Mouse (Mus musculus) T-helper 2 cell (primary cell): Measurements from ENCODE around the gene Gm4707.
"Not testable (repeated sequence)": the region's sequence is repeated elsewhere in the genome, so short reads cannot be mapped to it uniquely, and the experiment has no call there.

ENCODE experiments used
- in situ Hi-C: fragments of 300-600 bp; cut with MboI, MseI; formaldehyde crosslinking; loops from one replicate; pipeline ENCODE4 v1.15.1; 2025; ENCODE audit warnings: high pct_unique_total_duplicates

Gene Gm4707

GRCm38 (mm10) chr17:71459818-71460217 lies at the start of gene Gm4707:
Gene Gm4707, minus strand, starts transcription at chr17:71459918.
- in situ Hi-C loops = no loop called here

GRCm38 (mm10) chr17:71506832-71507231 lies 47.1 kb upstream of the Gm4707 start:
- in situ Hi-C loops = loop anchor here (5.0 kb wide), 1 partner anchor 130 kb away; no protein-coding TSS in a partner anchor

- in situ Hi-C loops = no loop called here
Measured at GRCm38 (mm10) chr17:71495784-71496183, 36.1 kb upstream of the Gm4707 start.

- in situ Hi-C loops = no loop called here
Measured at GRCm38 (mm10) chr17:71491332-71491686, 31.6 kb upstream of the Gm4707 start.

GRCm38 (mm10) chr17:71490666-71491331 lies 31.1 kb upstream of the Gm4707 start:
- in situ Hi-C loops = no loop called here

- in situ Hi-C loops = no loop called here
Measured at GRCm38 (mm10) chr17:71489703-71490461, 30.2 kb upstream of the Gm4707 start.

GRCm38 (mm10) chr17:71486231-71486851 lies 26.6 kb upstream of the Gm4707 start:
- in situ Hi-C loops = no loop called here

- in situ Hi-C loops = no loop called here
Measured at GRCm38 (mm10) chr17:71485791-71486230, 26.1 kb upstream of the Gm4707 start.

GRCm38 (mm10) chr17:71484711-71485110 lies 25.0 kb upstream of the Gm4707 start:
- in situ Hi-C loops = no loop called here

GRCm38 (mm10) chr17:71483418-71484060 lies 23.8 kb upstream of the Gm4707 start:
- in situ Hi-C loops = no loop called here

GRCm38 (mm10) chr17:71479381-71479901 lies 19.7 kb upstream of the Gm4707 start:
- in situ Hi-C loops = no loop called here

- in situ Hi-C loops = no loop called here
Measured at GRCm38 (mm10) chr17:71477481-71477880, 17.8 kb upstream of the Gm4707 start.

- in situ Hi-C loops = no loop called here
Measured at GRCm38 (mm10) chr17:71476346-71477020, 16.8 kb upstream of the Gm4707 start.

GRCm38 (mm10) chr17:71475705-71476089 lies 16.0 kb upstream of the Gm4707 start:
- in situ Hi-C loops = no loop called here

- in situ Hi-C loops = no loop called here
Measured at GRCm38 (mm10) chr17:71474762-71475704, 15.3 kb upstream of the Gm4707 start, which contains the start of gene Smchd1. Gene Smchd1, minus strand, starts transcription at chr17:71475343.

- in situ Hi-C loops = no loop called here
Measured at GRCm38 (mm10) chr17:71474128-71474527, 14.4 kb upstream of the Gm4707 start.

- in situ Hi-C loops = no loop called here
Measured at GRCm38 (mm10) chr17:71471261-71471660, 11.5 kb upstream of the Gm4707 start.

GRCm38 (mm10) chr17:71460312-71460711 lies 594 bp upstream of the Gm4707 start:
- in situ Hi-C loops = no loop called here

GRCm38 (mm10) chr17:71457361-71457760 lies 2.4 kb downstream of the Gm4707 start:
- in situ Hi-C loops = not testable (repeated sequence)

- in situ Hi-C loops = no loop called here
Measured at GRCm38 (mm10) chr17:71445191-71445590, 14.5 kb downstream of the Gm4707 start.
